11 mouse cellular contexts compared by ENCODE assay signal in the genomic region with DNA sequence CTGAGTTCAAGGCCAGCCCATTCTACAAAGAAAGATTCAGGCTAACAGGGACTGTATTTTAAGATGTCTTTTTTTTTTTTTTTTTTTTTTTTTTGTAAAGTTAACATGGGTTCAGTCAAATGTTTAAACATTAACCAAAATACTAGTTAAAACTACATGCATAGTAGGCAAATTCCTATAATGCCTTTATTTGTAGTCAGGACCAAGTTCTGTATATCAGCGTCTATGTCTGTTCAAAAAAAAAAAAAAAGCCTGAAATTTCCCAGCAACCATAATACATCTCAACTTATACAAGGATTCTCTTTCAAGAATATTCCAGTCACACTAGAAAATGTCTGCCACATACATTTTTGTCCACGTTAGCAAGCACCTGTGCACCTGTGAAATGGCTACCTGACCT. TPM values are rescaled to one million over a fixed set of nuclear protein-coding genes. Genes with fewer than 3 reads are reported as not detected.
DNase-seq lines count a peak whose midpoint lies in the region; ATAC-seq and TF ChIP-seq lines count a peak whose summit lies in the region.
"Had no signal": no experiment of that assay in that cellular context is flagged by ENCODE, and none has a peak within 500 bp of the region (broad histone marks: within the 10 kb centered on the region; RNA-seq: fewer than 3 reads in every experiment).

No protein-coding gene starts in this region.

- H3K27ac ChIP-seq in kidney, embryonic 15.5 days: 0 out of 2 replicates have a peak overlapping the region, but pooled peaks have one; percentile 3
- H3K27ac ChIP-seq in forebrain, embryonic 10.5 days: no peak overlapping the region
- no peak overlapping the region for H3K27ac ChIP-seq in intestine, postnatal 0 days (ENCODE audit: low read depth, low read length)
- no peak overlapping the region for H3K27ac ChIP-seq in midbrain, postnatal 0 days (ENCODE audit: low read depth, low read length)

- no peak for TF ChIP-seq CTCF in intestine, postnatal 0 days (IDR thresholded peaks at IDR 0.05; ENCODE audit: low read depth)
- no peak for TF ChIP-seq CTCF in midbrain, postnatal 0 days (IDR thresholded peaks at IDR 0.05)

- peak overlapping the region; percentile 97 for H3K4me3 ChIP-seq in kidney, embryonic 15.5 days (replicated peaks)
- peak overlapping the region; percentile 97 for H3K4me3 ChIP-seq in forebrain, embryonic 10.5 days
- H3K4me3 ChIP-seq in intestine, postnatal 0 days (ENCODE audit: low read depth, low read length): no peak overlapping the region
- H3K4me3 ChIP-seq in midbrain, postnatal 0 days (ENCODE audit: low read depth, low read length): peak overlapping the region; percentile 97; the same call in 1 of the 2 replicates

- ATAC-seq in kidney, embryonic 15.5 days (replicated peaks; ENCODE audit: low FRiP score): no peak
- ATAC-seq in intestine, postnatal 0 days: no peak
- ATAC-seq in midbrain, postnatal 0 days (ENCODE audit: low FRiP score): no peak

- peaks cover 20% of the 10 kb centered on the region for H3K36me3 ChIP-seq in kidney, embryonic 15.5 days
- H3K36me3 ChIP-seq in forebrain, embryonic 10.5 days (replicated peaks): peaks cover 48% of the 10 kb centered on the region
- H3K36me3 ChIP-seq in intestine, postnatal 0 days (ENCODE audit: control insufficient read depth, insufficient read depth): no peaks in the 10 kb centered on the region
- H3K36me3 ChIP-seq in midbrain, postnatal 0 days (ENCODE audit: insufficient read depth, low read length): no peaks in the 10 kb centered on the region

- 61% methylated on average over 2 of the region's 2 CpGs for WGBS in kidney, embryonic 15.5 days
- WGBS in forebrain, embryonic 10.5 days: 91% methylated on average over 2 of the region's 2 CpGs
- 28% methylated on average over 2 of the region's 2 CpGs for WGBS in intestine, postnatal 0 days
- 51% methylated on average over 2 of the region's 2 CpGs for WGBS in midbrain, postnatal 0 days

- no peaks in the 10 kb centered on the region for H3K27me3 ChIP-seq in kidney, embryonic 15.5 days
- no peaks in the 10 kb centered on the region for H3K27me3 ChIP-seq in forebrain, embryonic 10.5 days (ENCODE audit: poor library complexity, severe bottlenecking)
- H3K27me3 ChIP-seq in intestine, postnatal 0 days (replicated peaks; ENCODE audit: control insufficient read depth, insufficient read depth, low read length): no peaks in the 10 kb centered on the region
- no peaks in the 10 kb centered on the region for H3K27me3 ChIP-seq in midbrain, postnatal 0 days (ENCODE audit: insufficient read depth, low read length)

- peaks cover 27% of the 10 kb centered on the region for H3K4me1 ChIP-seq in kidney, embryonic 15.5 days
- peaks cover 40% of the 10 kb centered on the region for H3K4me1 ChIP-seq in forebrain, embryonic 10.5 days
- peaks cover 4% of the 10 kb centered on the region; the same call in 1 of the 2 replicates for H3K4me1 ChIP-seq in intestine, postnatal 0 days (replicated peaks; ENCODE audit: control insufficient read depth, insufficient read depth, low read length)
- H3K4me1 ChIP-seq in midbrain, postnatal 0 days (ENCODE audit: insufficient read depth, low read length): 0 out of 2 replicates have a peak, but pooled peaks cover 9% of the 10 kb centered on the region

- peak overlapping the region; percentile 69 for H3K4me2 ChIP-seq in kidney, embryonic 15.5 days
- H3K4me2 ChIP-seq in intestine, postnatal 0 days (replicated peaks; ENCODE audit: low read depth): peak overlapping the region; percentile 76
- peak overlapping the region; percentile 71 for H3K4me2 ChIP-seq in midbrain, postnatal 0 days (ENCODE audit: low read depth, low read length, poor library complexity, severe bottlenecking)

- no peaks in the 10 kb centered on the region for H3K9me3 ChIP-seq in kidney, embryonic 15.5 days (replicated peaks)
- H3K9me3 ChIP-seq in forebrain, embryonic 10.5 days: no peaks in the 10 kb centered on the region; the same call in 1 of the 2 replicates
- H3K9me3 ChIP-seq in intestine, postnatal 0 days (ENCODE audit: control insufficient read depth): no peaks in the 10 kb centered on the region
- H3K9me3 ChIP-seq in midbrain, postnatal 0 days (ENCODE audit: low read length): no peaks in the 10 kb centered on the region

- DNase-seq in kidney, postnatal 14 days: no peak
- DNase-seq in forebrain, embryonic 10.5 days (ENCODE audit: extremely low spot score, low spot score): no peak
- peak; percentile 8 for DNase-seq in midbrain, postnatal 0 days (ENCODE audit: low spot score)
- DNase-seq in thymus, postnatal 0 days (ENCODE audit: low spot score): no peak
- DNase-seq in spleen, postnatal 10 days (ENCODE audit: low spot score in 2 of 2): no peak
- no peak for DNase-seq in adrenal gland, postnatal 4 days (ENCODE audit: low spot score in 2 of 2)
- DNase-seq: gastrocnemius, postnatal 25 days; lung, postnatal 10 days; right cerebral cortex, postnatal 14 days had no signal

- no peak overlapping the region for H3K9ac ChIP-seq in kidney, embryonic 15.5 days
- no peak overlapping the region for H3K9ac ChIP-seq in intestine, postnatal 0 days (ENCODE audit: low read depth, low read length)
- H3K9ac ChIP-seq in midbrain, postnatal 0 days (replicated peaks; ENCODE audit: low read length, poor library complexity, severe bottlenecking): no peak overlapping the region

RNA-seq across cellular contexts. Expression of gene Cnot6, which starts 1.9 kb away (rescaled TPM):
- 67.1 and 70.8 TPM in 2 replicates for polyA plus RNA-seq in kidney, embryonic 15.5 days (2015; fragmentation: Nextera tagmentation; extraction: Ambion mirVana)
- 60.1 and 63.1 TPM in 2 replicates for polyA plus RNA-seq in forebrain, embryonic 10.5 days (2016; fragmentation: Nextera tagmentation; extraction: Ambion mirVana)
- 27.2 and 31.3 TPM in 2 replicates for polyA plus RNA-seq in intestine, postnatal 0 days (2015; fragmentation: Nextera tagmentation; extraction: Ambion mirVana)
- total RNA-seq in midbrain, postnatal 0 days (2014; rRNA removed): 28.9 and 53.1 TPM in 2 replicates
- 21.7 and 26.9 TPM in 2 replicates for polyA plus RNA-seq in midbrain, postnatal 0 days (2015; fragmentation: Nextera tagmentation; extraction: Ambion mirVana)
- polyA plus RNA-seq in thymus, postnatal 0 days (2015; fragmentation: Nextera tagmentation; extraction: Ambion mirVana): 84.6 and 112 TPM in 2 replicates
- total RNA-seq in adrenal gland, postnatal 4 days (2021): 100 to 1,000 TPM in 1 of 2 experiments, 10 to 100 TPM in 1; 93.1 to 102 TPM

RNA-seq across cellular contexts. Expression of gene Scgb3a1, which starts 47.3 kb away (rescaled TPM):
- polyA plus RNA-seq in kidney, embryonic 15.5 days (2015; fragmentation: Nextera tagmentation; extraction: Ambion mirVana): not detected in 2 replicates
- not detected in 2 replicates for polyA plus RNA-seq in forebrain, embryonic 10.5 days (2016; fragmentation: Nextera tagmentation; extraction: Ambion mirVana)
- polyA plus RNA-seq in intestine, postnatal 0 days (2015; fragmentation: Nextera tagmentation; extraction: Ambion mirVana): 3.2 and 4.4 TPM in 2 replicates
- not detected in 2 replicates for total RNA-seq in midbrain, postnatal 0 days (2014; rRNA removed)
- polyA plus RNA-seq in midbrain, postnatal 0 days (2015; fragmentation: Nextera tagmentation; extraction: Ambion mirVana): 0.59 TPM in 1 of 2 replicates, not detected in the other
- polyA plus RNA-seq in thymus, postnatal 0 days (2015; fragmentation: Nextera tagmentation; extraction: Ambion mirVana): 2.5 and 5.7 TPM in 2 replicates
- not detected for total RNA-seq in adrenal gland, postnatal 4 days (2021)
- total RNA-seq: gastrocnemius, postnatal 25 days had no signal
